Mouse (Mus musculus) myocyte (in vitro differentiated cells): ENCODE measurements at regions not wholly inside any gene's neighbourhood (a gene's known extent, or its start where the extent isn't known, plus 50 kb on each side); places are given as distances from the start of the nearest gene placed in this dataset.

ENCODE experiments used
- H3K27me3 ChIP-seq: one replicate; pipeline ENCODE4 v1.6.1; 2011; ENCODE audit not compliant: control insufficient read depth, insufficient read depth, insufficient read length
- H3K36me3 ChIP-seq: one replicate; pipeline ENCODE4 v1.6.1; 2011; ENCODE audit not compliant: control insufficient read depth, insufficient read depth
- H3K4me2 ChIP-seq: one replicate; pipeline ENCODE4 v1.6.1; 2011; ENCODE audit warnings: low read depth, control low read depth
- H3K4me3 ChIP-seq: one replicate; pipeline ENCODE4 v1.5.1; 2011; ENCODE audit warnings: mild to moderate bottlenecking, control low read depth, moderate library complexity
- H3K79me2 ChIP-seq: one replicate; pipeline ENCODE4 v1.6.1; 2011; ENCODE audit not compliant: control insufficient read depth, insufficient read depth
- H3ac ChIP-seq: one replicate; pipeline ENCODE4 v1.6.1; 2011; ENCODE audit not compliant: control insufficient read depth, insufficient read length
- CEBPB ChIP-seq: IDR thresholded peaks from 2 replicates; pipeline ENCODE4 v1.6.1; 2011; ENCODE audit warnings: mild to moderate bottlenecking, moderate library complexity; ENCODE audit not compliant: poor library complexity, insufficient read depth, severe bottlenecking
- E2F4 ChIP-seq: IDR thresholded peaks from one replicate; pipeline ENCODE4 v1.6.1; 2011; ENCODE audit warnings: mild to moderate bottlenecking, control low read depth, moderate library complexity; ENCODE audit not compliant: insufficient read depth
- MAX ChIP-seq: IDR thresholded peaks from one replicate; pipeline ENCODE4 v1.6.1; 2011; ENCODE audit warnings: low read depth, mild to moderate bottlenecking, control low read depth
- MYOD1 ChIP-seq, 3 experiments: IDR thresholded peaks; one replicate each; pipeline ENCODE4 v1.6.1; 2011; ENCODE audit warnings: control low read depth in 2 of 3, low read depth in 2 of 3, mild to moderate bottlenecking in 2 of 3, moderate library complexity in 1 of 3; ENCODE audit not compliant: insufficient read length in 2 of 3, control insufficient read depth in 1 of 3
- MYOG ChIP-seq, 3 experiments: IDR thresholded peaks; one replicate each; pipeline ENCODE4 v1.6.1; 2011; ENCODE audit warnings: control low read depth in 2 of 3, low read depth in 2 of 3, mild to moderate bottlenecking in 2 of 3; ENCODE audit not compliant: insufficient read length in 2 of 3, control insufficient read depth in 1 of 3, insufficient read depth in 1 of 3
- POLR2A ChIP-seq: IDR thresholded peaks from one replicate; pipeline ENCODE4 v1.6.1; 2011; ENCODE audit warnings: low read depth, mild to moderate bottlenecking, control low read depth, moderate library complexity; ENCODE audit not compliant: insufficient read length
- POLR2AphosphoS2 ChIP-seq: IDR thresholded peaks from one replicate; pipeline ENCODE4 v1.6.1; 2011; ENCODE audit warnings: low read depth, control low read depth; ENCODE audit not compliant: insufficient read length
- REST ChIP-seq: IDR thresholded peaks from one replicate; pipeline ENCODE4 v1.6.1; 2011; ENCODE audit warnings: mild to moderate bottlenecking, control low read depth, moderate library complexity; ENCODE audit not compliant: insufficient read depth, insufficient read length
- SRF ChIP-seq: IDR thresholded peaks from one replicate; pipeline ENCODE4 v1.6.1; 2011; ENCODE audit warnings: low read depth; ENCODE audit not compliant: control insufficient read depth, insufficient read length
- TCF12 ChIP-seq: IDR thresholded peaks from one replicate; pipeline ENCODE4 v1.6.1; 2011; ENCODE audit warnings: mild to moderate bottlenecking, control low read depth; ENCODE audit not compliant: poor library complexity, insufficient read depth, severe bottlenecking
- TCF3 ChIP-seq: IDR thresholded peaks from one replicate; pipeline ENCODE4 v1.6.1; 2011; ENCODE audit warnings: low read depth, control low read depth; ENCODE audit not compliant: insufficient read length
- USF1 ChIP-seq: IDR thresholded peaks from one replicate; pipeline ENCODE4 v1.6.1; 2011; ENCODE audit warnings: low read depth, mild to moderate bottlenecking, control low read depth, moderate library complexity

GRCm38 (mm10) chr10:97778531-97778930 lies 52.0 kb upstream of the C030005K15Rik start:
- Histone ChIP-seq H3K79me2 (no peaks in the 10 kb centered on the region), H3K4me3 (no peak overlapping the region), H3K27me3 (no peaks in the 10 kb centered on the region), H3ac (no peak overlapping the region), H3K4me2 (no peak overlapping the region), H3K36me3 (no peaks in the 10 kb centered on the region)
- no peak for TF ChIP-seq MYOD1 (IDR thresholded peaks at IDR 0.05; ENCODE audit: control insufficient read depth in 1 of 3, insufficient read length in 2 of 3, low read depth in 2 of 3)
- TF ChIP-seq USF1, result no peak
- no peak for TF ChIP-seq CEBPB
- TF ChIP-seq MYOG (IDR thresholded peaks at IDR 0.05; ENCODE audit: control insufficient read depth in 1 of 3, insufficient read depth in 1 of 3, insufficient read length in 2 of 3, low read depth in 2 of 3), result no peak
- no peak for TF ChIP-seq POLR2A
- no peak for TF ChIP-seq REST
- TF ChIP-seq TCF12, result no peak
- TF ChIP-seq E2F4, result no peak
- no peak for TF ChIP-seq SRF
- TF ChIP-seq POLR2AphosphoS2, result no peak
- TF ChIP-seq MAX, result no peak
- TF ChIP-seq TCF3, result no peak

- no peaks in the 10 kb centered on the region for H3K79me2 ChIP-seq
- H3K27me3 ChIP-seq, result no peaks in the 10 kb centered on the region
- TF ChIP-seq REST, result no peak
- TF ChIP-seq TCF3, result no peak
- no peak for TF ChIP-seq MAX
- TF ChIP-seq CEBPB, result no peak
- H3K4me2 ChIP-seq, result no peak overlapping the region
- no peak overlapping the region for H3ac ChIP-seq
- H3K4me3 ChIP-seq, result no peak overlapping the region
- no peaks in the 10 kb centered on the region for H3K36me3 ChIP-seq
Observed at GRCm38 (mm10) chr10:97779335-97779734, 52.8 kb upstream of the C030005K15Rik start.

GRCm38 (mm10) chr10:97793804-97794203 lies 67.2 kb upstream of the C030005K15Rik start:
- no peak for TF ChIP-seq TCF3
- TF ChIP-seq POLR2A, result no peak
- TF ChIP-seq MYOG (IDR thresholded peaks at IDR 0.05; ENCODE audit: control insufficient read depth in 1 of 3, insufficient read depth in 1 of 3, insufficient read length in 2 of 3, low read depth in 2 of 3), result no peak
- TF ChIP-seq POLR2AphosphoS2, result no peak
- no peak for TF ChIP-seq MYOD1 (IDR thresholded peaks at IDR 0.05; ENCODE audit: control insufficient read depth in 1 of 3, insufficient read length in 2 of 3, low read depth in 2 of 3)
- no peaks in the 10 kb centered on the region for H3K27me3 ChIP-seq
- no peak overlapping the region for H3K4me3 ChIP-seq
- no peak overlapping the region for H3K4me2 ChIP-seq
- no peak overlapping the region for H3ac ChIP-seq
- H3K79me2 ChIP-seq, result no peaks in the 10 kb centered on the region
- H3K36me3 ChIP-seq, result no peaks in the 10 kb centered on the region

DNA sequence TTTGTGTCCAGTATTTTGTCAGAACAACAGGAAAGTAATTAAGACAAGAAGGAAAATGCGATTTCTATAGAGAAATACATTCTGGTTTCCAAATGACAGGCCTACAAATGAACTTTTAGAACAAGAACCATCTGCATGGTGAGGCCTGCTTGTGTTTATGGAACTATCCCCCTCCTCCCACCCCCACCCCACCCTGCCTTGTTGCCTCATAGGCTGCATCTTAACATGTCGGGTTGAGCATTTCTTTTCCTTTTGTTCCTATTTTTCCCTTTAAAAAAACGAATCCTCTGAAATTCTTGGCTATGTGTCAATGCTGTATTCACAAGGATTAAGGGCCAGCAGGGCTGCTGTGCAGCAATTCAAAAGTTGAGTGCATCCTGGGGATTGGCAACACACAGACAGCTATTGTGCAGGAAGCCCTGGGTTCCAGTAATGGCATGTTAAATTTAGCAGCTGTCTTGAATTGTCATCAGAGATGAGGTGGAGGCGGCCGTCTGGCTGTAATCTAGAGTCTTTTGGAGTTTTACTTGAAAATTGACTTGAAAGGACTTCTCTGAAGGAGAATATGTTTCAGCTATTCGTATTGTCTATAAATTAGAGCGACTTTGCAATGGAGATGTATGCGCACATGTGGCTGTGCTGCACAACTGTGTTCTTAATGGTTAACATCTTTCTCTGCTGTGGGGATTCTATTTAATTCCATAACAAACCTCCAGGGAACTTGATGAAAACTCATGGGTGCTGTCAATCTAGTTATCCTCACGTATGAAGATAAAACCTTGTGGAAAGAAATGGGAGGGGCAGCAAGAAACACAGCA lies 75.1 kb upstream of the C030005K15Rik start:
- Histone ChIP-seq H3K4me3 (no peak overlapping the region), H3K36me3 (no peaks in the 10 kb centered on the region), H3K27me3 (no peaks in the 10 kb centered on the region), H3ac (no peak overlapping the region), H3K4me2 (no peak overlapping the region), H3K79me2 (no peaks in the 10 kb centered on the region)
- TF ChIP-seq E2F4 (no peak), REST (no peak), POLR2AphosphoS2 (no peak)

DNA sequence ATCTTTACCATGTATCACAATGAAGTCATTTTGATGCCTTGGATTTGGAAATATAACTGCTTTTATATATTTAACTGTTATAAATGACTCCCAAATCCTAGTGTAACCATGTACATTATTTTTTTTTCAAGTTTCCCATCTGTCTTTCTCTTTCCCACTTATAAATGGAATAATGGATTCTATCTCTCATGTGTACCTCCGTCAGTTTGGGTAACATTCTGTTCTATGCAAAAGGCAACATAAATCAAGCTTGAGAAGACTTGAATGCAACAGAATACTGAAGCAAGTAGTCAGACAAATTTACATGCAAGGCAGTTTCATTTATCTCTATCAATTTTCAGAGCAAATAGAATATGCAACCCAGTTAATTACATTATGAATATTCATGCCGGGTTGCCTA lies 81.4 kb upstream of the C030005K15Rik start:
- TF ChIP-seq POLR2AphosphoS2, result no peak
- no peak for TF ChIP-seq E2F4
- no peak for TF ChIP-seq TCF12
- TF ChIP-seq MYOG (IDR thresholded peaks at IDR 0.05; ENCODE audit: control insufficient read depth in 1 of 3, insufficient read depth in 1 of 3, insufficient read length in 2 of 3, low read depth in 2 of 3), result no peak
- no peak for TF ChIP-seq POLR2A
- TF ChIP-seq MAX, result no peak
- TF ChIP-seq MYOD1 (IDR thresholded peaks at IDR 0.05; ENCODE audit: control insufficient read depth in 1 of 3, insufficient read length in 2 of 3, low read depth in 2 of 3), result no peak
- TF ChIP-seq USF1, result no peak
- no peak for TF ChIP-seq TCF3
- no peak for TF ChIP-seq REST
- no peak for TF ChIP-seq SRF
- no peak for TF ChIP-seq CEBPB
- Histone ChIP-seq H3K27me3 (no peaks in the 10 kb centered on the region), H3ac (no peak overlapping the region), H3K4me2 (no peak overlapping the region), H3K4me3 (no peak overlapping the region), H3K79me2 (no peaks in the 10 kb centered on the region), H3K36me3 (no peaks in the 10 kb centered on the region)
